Mouse (Mus musculus): ENCODE measurements around the gene Gstz1.

GRCm38 (mm10) chr12:87196310-87196709, 49.3 kb downstream of the Gstz1 start:
- no peak for TF ChIP-seq GATA1 (IDR thresholded peaks at IDR 0.05; ENCODE audit: borderline replicate concordance, low read length)
- TF ChIP-seq POLR2AphosphoS5 (IDR thresholded peaks at IDR 0.05; ENCODE audit: insufficient replicate concordance, low read depth, low read length): no peak
- no peak for TF ChIP-seq CTCF (IDR thresholded peaks at IDR 0.05; ENCODE audit: low read depth, low read length)

All from G1E (cell line).